Mouse (Mus musculus) stomach, postnatal 0 days (tissue): Measurements from ENCODE around the gene Kcnk5.

Source experiments
- CTCF ChIP-seq: IDR thresholded peaks from 2 replicates; pipeline ENCODE4 v1.5.1; 2016; ENCODE audit warnings: antibody characterized with exemption, low read depth, mild to moderate bottlenecking, moderate library complexity
- EP300 ChIP-seq: optimal IDR thresholded peaks from 2 replicates; pipeline ENCODE3; 2016; ENCODE audit warnings: antibody characterized with exemption

- no peak for TF ChIP-seq CTCF
- TF ChIP-seq EP300: no peak
These were observed 38.2 kb upstream of the Kcnk5 start for GRCm38 (mm10) chr14:20219849-20220248.
